Mouse (Mus musculus) hindbrain, embryonic 12.5 days (tissue): Measurements from ENCODE around the gene Paqr7. TPM values are rescaled to one million over a fixed set of nuclear protein-coding genes. Genes with fewer than 3 reads are reported as not detected.
"Not testable (repeated sequence)": the region's sequence is repeated elsewhere in the genome, so short reads cannot be mapped to it uniquely, and the experiment has no call there.

Source experiments
- ATAC-seq: fragments of 200-750 bp; cut with Nextera tagmentation; 2 replicates; pipeline ENCODE4 v1.8.0; 2017; ENCODE audit warnings: moderate TSS enrichment; ENCODE audit not compliant: low FRiP score
- H3K27ac ChIP-seq: fragments of 300-500 bp; sonication (generic); 2 replicates; pipeline ENCODE4 v1.5.1; 2016; ENCODE audit warnings: mild to moderate bottlenecking
- H3K27me3 ChIP-seq: fragments of 300-500 bp; sonication (generic); 2 replicates; pipeline ENCODE4 v1.6.1; 2016; ENCODE audit warnings: mild to moderate bottlenecking
- H3K36me3 ChIP-seq: fragments of 300-500 bp; sonication (generic); 2 replicates; pipeline ENCODE4 v1.6.1; 2016; ENCODE audit warnings: mild to moderate bottlenecking
- H3K4me1 ChIP-seq: fragments of 300-500 bp; sonication (generic); 2 replicates; pipeline ENCODE4 v1.6.1; 2016
- H3K4me2 ChIP-seq: fragments of 300-500 bp; sonication (generic); replicated peaks from 2 replicates; pipeline ENCODE4 v1.6.1; 2016; ENCODE audit warnings: mild to moderate bottlenecking
- H3K4me3 ChIP-seq: fragments of 300-500 bp; sonication (generic); 2 replicates; pipeline ENCODE4 v1.5.1; 2016; ENCODE audit warnings: mild to moderate bottlenecking
- H3K9ac ChIP-seq: fragments of 300-500 bp; sonication (generic); 2 replicates; pipeline ENCODE4 v1.6.1; 2016; ENCODE audit warnings: mild to moderate bottlenecking, moderate library complexity
- H3K9me3 ChIP-seq: fragments of 300-500 bp; sonication (generic); replicated peaks from 2 replicates; pipeline ENCODE4 v1.6.1; 2016; ENCODE audit warnings: mild to moderate bottlenecking
- WGBS: fragments of 180-500 bp; shearing (Covaris S2); methylation state at CpG from one replicate; pipeline ENCODE4 v1.1.7; 2016; 5-methylcytosine and 5-hydroxymethylcytosine counted together
- polyA plus RNA-seq: library from polyadenylated mRNA; unstranded; fragments of >200 nt; fragmentation: Nextera tagmentation; extraction: Ambion mirVana; gene quantifications from 2 replicates; pipeline ENCODE4 v1.2.1, GENCODE M21; 2016

Gene Paqr7
- polyA plus RNA-seq, 1 experiment from 2014 or later = 9.8 TPM

DNA sequence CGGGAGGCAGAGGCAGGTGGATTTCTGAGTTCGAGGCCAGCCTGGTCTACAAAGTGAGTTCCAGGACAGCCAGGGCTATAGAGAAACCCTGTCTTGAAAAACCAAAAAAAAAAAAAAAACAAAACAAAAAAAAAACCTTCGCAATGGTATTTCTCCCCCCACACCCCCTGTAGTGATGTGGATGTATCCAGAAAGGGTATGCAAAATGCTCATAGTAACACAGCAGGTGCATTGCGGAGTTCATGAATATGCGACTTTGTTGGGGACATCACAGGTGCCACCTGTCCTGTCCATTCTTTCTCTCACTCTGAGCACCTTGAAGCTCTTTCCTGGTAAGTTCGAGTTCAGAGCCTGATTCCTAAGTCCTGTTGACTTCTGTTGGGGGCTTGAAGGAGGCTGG lies 2.3 kb upstream of the Paqr7 start:
- not testable (repeated sequence) for H3K9ac ChIP-seq, H3K36me3 ChIP-seq, ATAC-seq, H3K9me3 ChIP-seq, H3K4me3 ChIP-seq, H3K27ac ChIP-seq, H3K4me2 ChIP-seq, H3K27me3 ChIP-seq
- H3K4me1 ChIP-seq = peaks cover 29% of the 10 kb centered on the region
- 88% methylated on average over 6 of the region's 6 CpGs for WGBS

- 73% methylated on average over 16 of the region's 16 CpGs for WGBS
- Histone ChIP-seq H3K4me1 (peaks cover 29% of the 10 kb centered on the region), H3K4me2 (no peak overlapping the region), H3K4me3 (no peak overlapping the region), H3K27ac (no peak overlapping the region), H3K9ac (no peak overlapping the region), H3K27me3 (no peaks in the 10 kb centered on the region), H3K9me3 (no peaks in the 10 kb centered on the region), H3K36me3 (no peaks in the 10 kb centered on the region)
- ATAC-seq = no peak
These were observed 1.5 kb upstream of the Paqr7 start for GRCm38 (mm10) chr4:134494780-134495545.

DNA sequence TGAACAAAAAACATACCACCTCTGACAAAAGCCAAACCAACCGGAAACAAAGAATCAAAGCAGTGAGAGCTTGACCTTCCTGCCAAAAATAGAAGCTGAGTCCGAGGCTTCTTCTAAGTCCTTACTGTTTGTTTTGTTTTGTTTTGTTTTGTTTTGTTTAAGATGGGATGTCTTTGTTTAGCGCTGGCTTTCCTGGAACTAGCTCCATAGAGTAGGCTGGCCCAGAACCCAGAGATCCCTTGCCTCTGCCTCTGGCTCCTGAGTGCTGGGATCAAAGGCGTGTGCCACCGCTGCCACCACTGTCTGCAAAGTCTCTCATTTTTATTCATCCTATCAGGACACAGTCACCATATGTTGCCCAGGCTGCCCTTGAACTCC lies 962 bp upstream of the Paqr7 start:
- ATAC-seq = no peak
- no peak overlapping the region for H3K4me3 ChIP-seq
- H3K27me3 ChIP-seq = no peaks in the 10 kb centered on the region
- no peaks in the 10 kb centered on the region for H3K36me3 ChIP-seq
- no peaks in the 10 kb centered on the region for H3K9me3 ChIP-seq
- H3K4me1 ChIP-seq = peaks cover 29% of the 10 kb centered on the region
- no peak overlapping the region for H3K9ac ChIP-seq
- H3K4me2 ChIP-seq = no peak overlapping the region
- no peak overlapping the region for H3K27ac ChIP-seq
- WGBS = 65% methylated on average over 5 of the region's 5 CpGs

DNA sequence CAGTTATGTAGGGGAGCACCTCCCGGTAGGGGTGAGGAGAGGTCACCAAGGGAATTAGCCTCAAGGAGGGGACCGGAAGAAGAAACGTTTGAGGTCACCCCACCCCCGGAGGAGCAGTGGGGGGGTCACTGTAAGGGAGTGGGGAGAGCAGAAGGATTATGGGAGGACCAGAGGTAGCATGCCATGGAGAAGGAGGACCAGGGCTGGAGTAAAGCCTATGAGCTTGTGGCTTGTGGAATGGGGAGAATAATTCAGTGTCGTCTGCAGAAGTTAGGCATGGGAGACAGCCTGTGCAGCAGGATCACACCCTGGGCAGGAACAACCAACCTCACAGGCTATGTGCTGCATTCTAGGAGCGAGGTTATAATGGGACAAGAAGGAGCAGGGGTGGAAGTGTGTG lies 726 bp downstream of the Paqr7 start:
- Histone ChIP-seq H3K27me3 (no peaks in the 10 kb centered on the region), H3K4me3 (peak overlapping the region; percentile 56), H3K36me3 (no peaks in the 10 kb centered on the region), H3K9me3 (no peaks in the 10 kb centered on the region), H3K4me2 (peak overlapping the region; percentile 99), H3K27ac (peak overlapping the region; percentile 40; the same call in 1 of the 2 replicates), H3K9ac (peak overlapping the region; percentile 66), H3K4me1 (peaks cover 27% of the 10 kb centered on the region)
- WGBS = 11% methylated on average over 6 of the region's 6 CpGs
- ATAC-seq = peak; percentile 57; the same call in 1 of the 2 replicates

- Histone ChIP-seq H3K4me2 (peak overlapping the region; percentile 99), H3K9ac (no peak overlapping the region)
- 62% methylated on average over 12 of the region's 12 CpGs for WGBS
These were observed 1.7 kb downstream of the Paqr7 start for GRCm38 (mm10) chr4:134497986-134498731.

GRCm38 (mm10) chr4:134498983-134499382 lies 2.5 kb downstream of the Paqr7 start:
- not testable (repeated sequence) for H3K4me2 ChIP-seq, H3K4me3 ChIP-seq, ATAC-seq, H3K9me3 ChIP-seq, H3K27ac ChIP-seq, H3K27me3 ChIP-seq, H3K36me3 ChIP-seq, H3K9ac ChIP-seq
- 85% methylated on average over 6 of the region's 6 CpGs for whole genome bisulfite sequencing
- peaks cover 27% of the 10 kb centered on the region for H3K4me1 ChIP-seq

More at GRCm38 (mm10) chr4:134497986-134498731, 1.7 kb downstream of the Paqr7 start:
- ATAC-seq = no peak
- H3K36me3 ChIP-seq = no peaks in the 10 kb centered on the region
- no peaks in the 10 kb centered on the region for H3K27me3 ChIP-seq
- no peaks in the 10 kb centered on the region for H3K9me3 ChIP-seq
- peak overlapping the region; percentile 13; the same call in 1 of the 2 replicates for H3K27ac ChIP-seq
- peaks cover 27% of the 10 kb centered on the region for H3K4me1 ChIP-seq
- no peak overlapping the region for H3K4me3 ChIP-seq

DNA sequence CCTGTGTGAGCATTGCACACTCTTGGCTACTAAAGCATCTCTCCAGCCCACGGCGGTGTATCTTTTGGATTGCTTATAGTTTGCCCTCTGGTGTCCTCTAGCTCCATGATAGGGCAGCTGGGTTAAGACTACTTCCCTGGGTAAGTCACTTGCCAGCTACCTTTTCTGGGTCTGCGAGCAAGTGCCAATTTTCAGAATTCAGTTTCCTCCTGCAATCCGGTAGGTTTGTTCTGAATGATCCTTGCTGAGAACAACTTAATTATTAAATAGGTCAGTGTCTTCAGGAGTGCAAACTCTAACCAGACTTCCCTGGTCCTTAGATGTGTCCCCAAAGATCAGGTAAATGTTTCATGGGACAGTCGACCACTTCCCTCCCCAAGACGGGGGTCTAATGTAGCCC lies 4.6 kb downstream of the Paqr7 start:
- no peaks in the 10 kb centered on the region for H3K27me3 ChIP-seq
- H3K9ac ChIP-seq = no peak overlapping the region
- ATAC-seq = no peak
- WGBS = 96% methylated on average over 6 of the region's 6 CpGs
- H3K27ac ChIP-seq = no peak overlapping the region
- H3K9me3 ChIP-seq = no peaks in the 10 kb centered on the region
- H3K36me3 ChIP-seq = no peaks in the 10 kb centered on the region
- H3K4me2 ChIP-seq = no peak overlapping the region
- peaks cover 21% of the 10 kb centered on the region for H3K4me1 ChIP-seq
- H3K4me3 ChIP-seq = no peak overlapping the region

DNA sequence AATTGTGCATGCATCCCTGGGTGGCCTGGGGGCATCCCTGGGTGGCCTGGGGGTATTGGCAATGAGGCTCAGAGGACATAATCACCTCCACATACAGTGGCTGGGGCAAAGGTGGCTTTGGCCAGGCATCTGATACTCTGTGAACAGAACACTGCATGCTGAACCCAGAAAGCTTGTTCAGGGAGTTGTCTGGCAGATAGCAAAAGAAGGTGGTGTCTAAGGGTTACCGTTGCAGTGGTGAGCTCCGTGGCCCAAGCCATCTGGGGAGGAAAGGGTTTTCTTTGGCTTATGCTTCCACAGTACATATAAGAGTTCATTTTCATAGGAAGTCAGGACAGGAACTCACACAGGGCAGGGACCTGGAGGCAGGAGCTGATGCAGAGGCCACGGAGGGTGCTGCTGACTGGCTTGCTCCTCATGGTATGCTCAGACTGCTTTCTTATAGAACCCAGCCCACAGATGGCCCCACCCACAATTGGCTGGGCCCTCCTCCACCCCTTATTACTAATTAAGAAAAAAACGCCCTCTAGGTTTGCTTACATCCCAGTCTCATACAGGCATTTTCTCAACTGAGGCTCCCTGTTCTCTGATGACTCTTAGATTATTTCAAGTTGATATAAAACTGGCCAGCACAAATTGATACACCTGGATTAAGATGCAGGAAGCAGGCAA lies 7.3 kb downstream of the Paqr7 start:
- Histone ChIP-seq H3K36me3 (peaks cover 5% of the 10 kb centered on the region; the same call in 1 of the 2 replicates), H3K9me3 (no peaks in the 10 kb centered on the region)
- 80% methylated on average over 4 of the region's 4 CpGs for WGBS

DNA sequence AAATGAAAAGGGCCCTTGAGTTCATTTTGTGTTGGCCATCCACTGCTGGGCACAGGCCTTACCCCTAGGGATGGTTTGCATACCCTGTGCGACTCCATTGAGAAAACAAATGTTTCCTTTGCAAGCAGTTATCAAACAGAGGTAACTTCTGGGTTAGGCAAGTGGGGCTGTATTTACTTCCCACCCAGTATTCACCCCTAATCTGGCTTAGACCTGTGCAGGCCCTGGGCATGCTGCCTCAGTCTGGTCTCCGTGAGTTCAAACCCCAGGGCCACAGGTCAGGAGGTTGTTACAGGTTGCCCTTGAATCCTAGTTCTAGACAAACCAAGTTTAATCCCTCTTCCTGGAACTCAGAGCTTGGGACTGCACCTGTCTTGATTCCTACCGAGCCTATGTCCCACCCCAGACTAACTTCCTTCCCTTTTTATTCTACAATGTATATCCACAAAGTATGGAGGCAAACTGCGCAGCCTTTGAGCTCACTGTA lies 8.8 kb downstream of the Paqr7 start:
- H3K4me2 ChIP-seq = no peak overlapping the region
- no peak overlapping the region for H3K4me3 ChIP-seq
- no peak for ATAC-seq
- peaks cover 5% of the 10 kb centered on the region; the same call in 1 of the 2 replicates for H3K36me3 ChIP-seq
- H3K27ac ChIP-seq = no peak overlapping the region
- H3K9me3 ChIP-seq = no peaks in the 10 kb centered on the region
- H3K27me3 ChIP-seq = no peaks in the 10 kb centered on the region
- no peaks in the 10 kb centered on the region for H3K4me1 ChIP-seq
- 91% methylated on average over 4 of the region's 4 CpGs for WGBS
- no peak overlapping the region for H3K9ac ChIP-seq

More for the DNA sequence above, 7.3 kb downstream of the Paqr7 start:
- Histone ChIP-seq H3K4me2 (no peak overlapping the region), H3K4me1 (no peaks in the 10 kb centered on the region), H3K4me3 (no peak overlapping the region), H3K27me3 (no peaks in the 10 kb centered on the region), H3K9ac (no peak overlapping the region), H3K27ac (no peak overlapping the region)
- no peak for ATAC-seq

DNA sequence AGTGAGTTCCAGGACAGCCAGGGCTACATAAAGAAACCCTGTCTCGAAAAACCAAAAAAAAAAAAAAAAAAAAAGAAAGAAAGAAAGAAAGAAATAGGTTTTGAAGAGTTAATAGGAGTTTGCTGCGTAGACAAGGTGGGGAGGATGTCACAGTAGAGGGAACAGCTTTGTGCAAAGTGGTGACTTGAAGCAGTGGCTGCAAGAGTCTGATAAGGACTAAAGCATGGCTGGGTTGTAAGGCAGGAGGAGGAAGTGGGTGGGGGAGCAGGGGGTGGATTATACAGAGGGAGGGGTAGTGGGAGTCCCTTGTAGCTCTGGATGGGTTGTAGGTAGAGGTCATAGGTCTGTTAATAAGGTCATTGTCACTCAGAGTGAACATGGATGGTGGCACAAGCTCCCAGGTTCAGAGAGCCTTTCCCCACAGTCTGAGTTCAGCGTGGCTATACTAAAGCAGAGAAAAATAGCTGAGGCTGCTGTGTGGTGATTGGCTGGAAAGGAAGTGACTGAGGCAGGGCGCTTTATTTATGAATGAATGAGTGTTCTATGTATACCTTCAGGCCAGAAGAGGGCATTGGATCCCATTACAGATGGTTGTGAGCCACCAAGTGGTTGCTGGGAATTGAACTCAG lies 9.6 kb downstream of the Paqr7 start:
- Histone ChIP-seq H3K4me3 (no peak overlapping the region), H3K4me2 (no peak overlapping the region), H3K9me3 (no peaks in the 10 kb centered on the region), H3K27me3 (no peaks in the 10 kb centered on the region), H3K27ac (no peak overlapping the region), H3K36me3 (peaks cover 5% of the 10 kb centered on the region; the same call in 1 of the 2 replicates), H3K4me1 (0 out of 2 replicates have a peak, but pooled peaks cover 1% of the 10 kb centered on the region), H3K9ac (no peak overlapping the region)
- ATAC-seq = no peak
- 78% methylated on average over 3 of the region's 4 CpGs for WGBS

- 89% methylated on average over 19 of the region's 19 CpGs for whole genome bisulfite sequencing
- ATAC-seq = no peak
- no peak overlapping the region for H3K4me2 ChIP-seq
- no peak overlapping the region for H3K27ac ChIP-seq
- no peaks in the 10 kb centered on the region for H3K9me3 ChIP-seq
- H3K9ac ChIP-seq = no peak overlapping the region
- H3K4me1 ChIP-seq = 0 out of 2 replicates have a peak, but pooled peaks cover 6% of the 10 kb centered on the region
- H3K4me3 ChIP-seq = no peak overlapping the region
- H3K36me3 ChIP-seq = peaks cover 5% of the 10 kb centered on the region; the same call in 1 of the 2 replicates
- no peaks in the 10 kb centered on the region for H3K27me3 ChIP-seq
These were observed 10.2 kb downstream of the Paqr7 start for GRCm38 (mm10) chr4:134506713-134507112.
